Mouse (Mus musculus) myocyte (in vitro differentiated cells): ENCODE measurements around the gene Skp1a. TPM values are rescaled to one million over a fixed set of nuclear protein-coding genes. Genes with fewer than 3 reads are reported as not detected.

Experiments
- H3K27me3 ChIP-seq: one replicate; pipeline ENCODE4 v1.6.1; 2011; ENCODE audit not compliant: control insufficient read depth, insufficient read depth, insufficient read length
- H3K36me3 ChIP-seq: one replicate; pipeline ENCODE4 v1.6.1; 2011; ENCODE audit not compliant: control insufficient read depth, insufficient read depth
- H3K4me2 ChIP-seq: one replicate; pipeline ENCODE4 v1.6.1; 2011; ENCODE audit warnings: low read depth, control low read depth
- H3K4me3 ChIP-seq: one replicate; pipeline ENCODE4 v1.5.1; 2011; ENCODE audit warnings: mild to moderate bottlenecking, control low read depth, moderate library complexity
- H3K79me2 ChIP-seq: one replicate; pipeline ENCODE4 v1.6.1; 2011; ENCODE audit not compliant: control insufficient read depth, insufficient read depth
- H3ac ChIP-seq: one replicate; pipeline ENCODE4 v1.6.1; 2011; ENCODE audit not compliant: control insufficient read depth, insufficient read length
- CEBPB ChIP-seq: IDR thresholded peaks from 2 replicates; pipeline ENCODE4 v1.6.1; 2011; ENCODE audit warnings: mild to moderate bottlenecking, moderate library complexity; ENCODE audit not compliant: poor library complexity, insufficient read depth, severe bottlenecking
- E2F4 ChIP-seq: IDR thresholded peaks from one replicate; pipeline ENCODE4 v1.6.1; 2011; ENCODE audit warnings: mild to moderate bottlenecking, control low read depth, moderate library complexity; ENCODE audit not compliant: insufficient read depth
- MAX ChIP-seq: IDR thresholded peaks from one replicate; pipeline ENCODE4 v1.6.1; 2011; ENCODE audit warnings: low read depth, mild to moderate bottlenecking, control low read depth
- MYOD1 ChIP-seq, 3 experiments: IDR thresholded peaks; one replicate each; pipeline ENCODE4 v1.6.1; 2011; ENCODE audit warnings: control low read depth in 2 of 3, low read depth in 2 of 3, mild to moderate bottlenecking in 2 of 3, moderate library complexity in 1 of 3; ENCODE audit not compliant: insufficient read length in 2 of 3, control insufficient read depth in 1 of 3
- MYOG ChIP-seq, 3 experiments: IDR thresholded peaks; one replicate each; pipeline ENCODE4 v1.6.1; 2011; ENCODE audit warnings: control low read depth in 2 of 3, low read depth in 2 of 3, mild to moderate bottlenecking in 2 of 3; ENCODE audit not compliant: insufficient read length in 2 of 3, control insufficient read depth in 1 of 3, insufficient read depth in 1 of 3
- POLR2A ChIP-seq: IDR thresholded peaks from one replicate; pipeline ENCODE4 v1.6.1; 2011; ENCODE audit warnings: low read depth, mild to moderate bottlenecking, control low read depth, moderate library complexity; ENCODE audit not compliant: insufficient read length
- POLR2AphosphoS2 ChIP-seq: IDR thresholded peaks from one replicate; pipeline ENCODE4 v1.6.1; 2011; ENCODE audit warnings: low read depth, control low read depth; ENCODE audit not compliant: insufficient read length
- REST ChIP-seq: IDR thresholded peaks from one replicate; pipeline ENCODE4 v1.6.1; 2011; ENCODE audit warnings: mild to moderate bottlenecking, control low read depth, moderate library complexity; ENCODE audit not compliant: insufficient read depth, insufficient read length
- SRF ChIP-seq: IDR thresholded peaks from one replicate; pipeline ENCODE4 v1.6.1; 2011; ENCODE audit warnings: low read depth; ENCODE audit not compliant: control insufficient read depth, insufficient read length
- TCF12 ChIP-seq: IDR thresholded peaks from one replicate; pipeline ENCODE4 v1.6.1; 2011; ENCODE audit warnings: mild to moderate bottlenecking, control low read depth; ENCODE audit not compliant: poor library complexity, insufficient read depth, severe bottlenecking
- TCF3 ChIP-seq: IDR thresholded peaks from one replicate; pipeline ENCODE4 v1.6.1; 2011; ENCODE audit warnings: low read depth, control low read depth; ENCODE audit not compliant: insufficient read length
- USF1 ChIP-seq: IDR thresholded peaks from one replicate; pipeline ENCODE4 v1.6.1; 2011; ENCODE audit warnings: low read depth, mild to moderate bottlenecking, control low read depth, moderate library complexity
- polyA plus RNA-seq: library from polyadenylated mRNA; unstranded; fragments of >200 nt; fragmentation: generic; extraction: Trizol; gene quantifications from one replicate; pipeline ENCODE4 v1.2.1, GENCODE M21; 2012; ENCODE audit warnings: missing spikeins

Skp1a gene
- polyA plus RNA-seq, 1 experiment: 168 TPM

GRCm38 (mm10) chr11:52253674-52254375 is 22.0 kb downstream of the Skp1a start:
- no peaks in the 10 kb centered on the region for H3K79me2 ChIP-seq
- TF ChIP-seq MYOD1 (IDR thresholded peaks at IDR 0.05; ENCODE audit: control insufficient read depth in 1 of 3, insufficient read length in 2 of 3, low read depth in 2 of 3): no peak
- TF ChIP-seq POLR2AphosphoS2: no peak
- no peak for TF ChIP-seq MYOG (IDR thresholded peaks at IDR 0.05; ENCODE audit: control insufficient read depth in 1 of 3, insufficient read depth in 1 of 3, insufficient read length in 2 of 3, low read depth in 2 of 3)
- no peak overlapping the region for H3K4me3 ChIP-seq
- no peaks in the 10 kb centered on the region for H3K27me3 ChIP-seq
- no peak overlapping the region for H3ac ChIP-seq
- peaks cover 10% of the 10 kb centered on the region for H3K36me3 ChIP-seq
- no peak overlapping the region for H3K4me2 ChIP-seq

GRCm38 (mm10) chr11:52255077-52255476 is 23.3 kb downstream of the Skp1a start:
- H3K4me3 ChIP-seq: no peak overlapping the region
- H3K27me3 ChIP-seq: no peaks in the 10 kb centered on the region
- no peak overlapping the region for H3ac ChIP-seq
- no peaks in the 10 kb centered on the region for H3K79me2 ChIP-seq
- no peak overlapping the region for H3K4me2 ChIP-seq
- TF ChIP-seq REST (no peak), POLR2AphosphoS2 (peak; percentile 23)
- H3K36me3 ChIP-seq: peaks cover 10% of the 10 kb centered on the region

GRCm38 (mm10) chr11:52257376-52257775 is 25.6 kb downstream of the Skp1a start:
- no peaks in the 10 kb centered on the region for H3K27me3 ChIP-seq
- TF ChIP-seq MYOG (IDR thresholded peaks at IDR 0.05; ENCODE audit: control insufficient read depth in 1 of 3, insufficient read depth in 1 of 3, insufficient read length in 2 of 3, low read depth in 2 of 3) (peak in 1 of 3 experiments; percentile 57), TCF12 (no peak), TCF3 (no peak), CEBPB (no peak), E2F4 (no peak), MYOD1 (IDR thresholded peaks at IDR 0.05; ENCODE audit: control insufficient read depth in 1 of 3, insufficient read length in 2 of 3, low read depth in 2 of 3) (peak in 1 of 3 experiments; percentile 1), REST (no peak), SRF (no peak), MAX (no peak), USF1 (no peak), POLR2AphosphoS2 (no peak), POLR2A (no peak)
- no peak overlapping the region for H3K4me2 ChIP-seq
- peaks cover 6% of the 10 kb centered on the region for H3K36me3 ChIP-seq
- no peaks in the 10 kb centered on the region for H3K79me2 ChIP-seq
- H3K4me3 ChIP-seq: no peak overlapping the region
- H3ac ChIP-seq: no peak overlapping the region

- Histone ChIP-seq H3K27me3 (no peaks in the 10 kb centered on the region), H3K36me3 (peaks cover 6% of the 10 kb centered on the region), H3K4me3 (no peak overlapping the region), H3K79me2 (no peaks in the 10 kb centered on the region), H3K4me2 (no peak overlapping the region), H3ac (no peak overlapping the region)
- TF ChIP-seq MYOD1 (IDR thresholded peaks at IDR 0.05; ENCODE audit: control insufficient read depth in 1 of 3, insufficient read length in 2 of 3, low read depth in 2 of 3): peak in 1 of 3 experiments; percentile 26
- TF ChIP-seq MYOG (IDR thresholded peaks at IDR 0.05; ENCODE audit: control insufficient read depth in 1 of 3, insufficient read depth in 1 of 3, insufficient read length in 2 of 3, low read depth in 2 of 3): peak in 1 of 3 experiments; percentile 5
- no peak for TF ChIP-seq POLR2A
Observed at GRCm38 (mm10) chr11:52258711-52259110, 26.9 kb downstream of the Skp1a start.

GRCm38 (mm10) chr11:52260878-52261277 is 29.1 kb downstream of the Skp1a start:
- H3K4me2 ChIP-seq: no peak overlapping the region
- peaks cover 3% of the 10 kb centered on the region for H3K79me2 ChIP-seq
- H3K4me3 ChIP-seq: no peak overlapping the region
- H3K27me3 ChIP-seq: no peaks in the 10 kb centered on the region
- TF ChIP-seq POLR2AphosphoS2 (no peak), SRF (no peak), CEBPB (no peak), POLR2A (no peak), REST (no peak), USF1 (no peak)
- no peaks in the 10 kb centered on the region for H3K36me3 ChIP-seq
- no peak overlapping the region for H3ac ChIP-seq

- no peak overlapping the region for H3K4me3 ChIP-seq
- no peak for TF ChIP-seq SRF
- TF ChIP-seq MAX: no peak
- TF ChIP-seq POLR2A: no peak
- TF ChIP-seq CEBPB: no peak
- TF ChIP-seq POLR2AphosphoS2: no peak
- TF ChIP-seq REST: no peak
- no peak for TF ChIP-seq MYOG (IDR thresholded peaks at IDR 0.05; ENCODE audit: control insufficient read depth in 1 of 3, insufficient read depth in 1 of 3, insufficient read length in 2 of 3, low read depth in 2 of 3)
- no peak for TF ChIP-seq MYOD1 (IDR thresholded peaks at IDR 0.05; ENCODE audit: control insufficient read depth in 1 of 3, insufficient read length in 2 of 3, low read depth in 2 of 3)
- no peak for TF ChIP-seq TCF12
- peaks cover 3% of the 10 kb centered on the region for H3K79me2 ChIP-seq
- no peak overlapping the region for H3K4me2 ChIP-seq
- H3K36me3 ChIP-seq: no peaks in the 10 kb centered on the region
- H3K27me3 ChIP-seq: no peaks in the 10 kb centered on the region
- H3ac ChIP-seq: no peak overlapping the region
Observed at GRCm38 (mm10) chr11:52261937-52262336, 30.1 kb downstream of the Skp1a start.
